Mouse (Mus musculus): Measurements from ENCODE around the gene Actn1. TPM values are rescaled to one million over a fixed set of nuclear protein-coding genes. Genes with fewer than 3 reads are reported as not detected.
A peak's percentile ranks its signal among the peaks of the same experiment; 100 is the strongest.
"Not testable (repeated sequence)": the region's sequence is repeated elsewhere in the genome, so short reads cannot be mapped to it uniquely, and the experiment has no call there.

Gene Actn1
- polyA plus RNA-seq (2015; fragmentation: Nextera tagmentation; extraction: Ambion mirVana) = 8.1 and 9.7 TPM in 2 replicates

- H3K27ac ChIP-seq (replicated peaks) = peak within 1 kb of the TSS; percentile 87
- WGBS = under 1% methylated on average over 55 of the region's 55 CpGs
- ATAC-seq (ENCODE audit: low FRiP score, low read depth) = peak; percentile 96
Observed at GRCm38 (mm10) chr12:80260056-80260743, at the start of gene Actn1. Gene Actn1, minus strand, starts transcription at chr12:80260371.

GRCm38 (mm10) chr12:80307556-80307955, 47.4 kb upstream of the Actn1 start:
- no peaks in the 10 kb centered on the region for H3K4me1 ChIP-seq (replicated peaks)
- H3K4me3 ChIP-seq = no peak overlapping the region
- no peak overlapping the region for H3K27ac ChIP-seq (replicated peaks)
- ATAC-seq (ENCODE audit: low FRiP score, low read depth) = no peak
- no peaks in the 10 kb centered on the region for H3K36me3 ChIP-seq
- no peak overlapping the region for H3K4me2 ChIP-seq
- H3K27me3 ChIP-seq = no peaks in the 10 kb centered on the region
- 84% methylated on average over 3 of the region's 3 CpGs for WGBS
- H3K9ac ChIP-seq = no peak overlapping the region
- H3K9me3 ChIP-seq = no peaks in the 10 kb centered on the region

More at GRCm38 (mm10) chr12:80260056-80260743, at the start of gene Actn1:
- H3K4me3 ChIP-seq = peak within 1 kb of the TSS; percentile 74
- no peaks in the 10 kb centered on the region for H3K9me3 ChIP-seq
- H3K27me3 ChIP-seq = no peaks in the 10 kb centered on the region
- H3K36me3 ChIP-seq = no peaks in the 10 kb centered on the region
- peak within 1 kb of the TSS; percentile 85 for H3K9ac ChIP-seq
- peaks cover 26% of the 10 kb centered on the region for H3K4me1 ChIP-seq (replicated peaks)
- peak within 1 kb of the TSS; percentile 71 for H3K4me2 ChIP-seq

GRCm38 (mm10) chr12:80304518-80304917, 44.3 kb upstream of the Actn1 start:
- Histone ChIP-seq H3K9me3 (no peaks in the 10 kb centered on the region), H3K27ac (replicated peaks) (no peak overlapping the region), H3K36me3 (no peaks in the 10 kb centered on the region), H3K4me1 (replicated peaks) (no peaks in the 10 kb centered on the region), H3K4me2 (no peak overlapping the region), H3K4me3 (no peak overlapping the region), H3K9ac (no peak overlapping the region), H3K27me3 (no peaks in the 10 kb centered on the region)
- WGBS = 91% methylated on average over 3 of the region's 3 CpGs
- ATAC-seq (ENCODE audit: low FRiP score, low read depth) = no peak

- no peak for ATAC-seq (ENCODE audit: low FRiP score, low read depth)
- Histone ChIP-seq H3K4me1 (replicated peaks) (no peaks in the 10 kb centered on the region), H3K9ac (no peak overlapping the region), H3K36me3 (no peaks in the 10 kb centered on the region), H3K9me3 (no peaks in the 10 kb centered on the region), H3K4me3 (no peak overlapping the region), H3K27me3 (no peaks in the 10 kb centered on the region), H3K27ac (replicated peaks) (no peak overlapping the region), H3K4me2 (no peak overlapping the region)
- WGBS = 76% methylated on average over 9 of the region's 9 CpGs
Observed at GRCm38 (mm10) chr12:80300833-80301456, 40.8 kb upstream of the Actn1 start.

DNA sequence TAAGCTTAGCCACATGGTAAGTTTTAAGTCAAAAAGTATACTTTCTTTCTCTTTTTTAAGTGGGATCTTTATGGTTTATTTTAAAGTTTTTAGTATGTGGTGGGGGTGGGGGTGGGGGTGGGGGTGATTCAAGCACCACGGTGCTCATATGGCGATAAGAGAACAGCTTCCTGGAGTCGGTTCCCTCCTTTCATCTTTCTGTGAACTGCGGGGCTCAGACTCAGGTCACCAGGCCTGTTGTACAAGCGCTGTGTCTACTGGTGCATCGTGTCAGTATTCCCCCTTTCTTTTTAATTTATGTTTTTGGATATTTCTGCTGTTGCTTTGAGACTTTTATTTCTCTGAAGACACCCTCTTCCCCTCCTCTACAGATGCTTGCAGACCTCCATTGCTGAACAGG, 38.5 kb upstream of the Actn1 start:
- H3K9me3 ChIP-seq = no peaks in the 10 kb centered on the region
- no peak overlapping the region for H3K9ac ChIP-seq
- no peaks in the 10 kb centered on the region for H3K27me3 ChIP-seq
- H3K36me3 ChIP-seq = no peaks in the 10 kb centered on the region
- no peak overlapping the region for H3K4me2 ChIP-seq
- H3K4me1 ChIP-seq (replicated peaks) = no peaks in the 10 kb centered on the region
- H3K4me3 ChIP-seq = no peak overlapping the region
- no peak for ATAC-seq (ENCODE audit: low FRiP score, low read depth)
- WGBS = 81% methylated on average over 6 of the region's 6 CpGs
- H3K27ac ChIP-seq (replicated peaks) = no peak overlapping the region

DNA sequence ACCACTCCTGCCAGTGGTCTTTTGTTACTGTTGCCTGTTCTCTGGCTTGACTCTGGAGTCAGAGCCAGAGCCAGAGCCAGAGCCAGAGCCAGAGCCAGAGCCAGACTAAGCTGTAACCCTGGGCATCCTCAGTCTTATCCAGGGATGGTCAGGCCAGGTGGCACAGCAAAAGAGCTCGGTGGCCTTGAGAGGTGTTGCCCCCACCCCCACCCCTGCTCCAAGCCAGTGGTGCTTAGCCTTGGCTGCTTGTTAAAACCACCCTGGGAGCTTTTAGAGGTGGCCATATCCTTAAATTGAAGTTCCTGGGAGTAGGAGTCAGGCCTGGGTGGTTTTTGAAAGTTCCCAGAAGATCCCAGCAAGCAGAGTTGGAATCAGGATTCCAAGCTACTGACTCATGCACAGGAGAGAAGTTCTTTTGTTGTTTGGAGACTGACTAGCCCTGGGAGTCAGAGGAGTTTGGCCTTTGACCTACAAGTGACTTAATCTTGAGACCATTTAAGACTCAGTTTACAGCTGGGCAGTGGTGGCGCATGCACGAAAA, 31.8 kb upstream of the Actn1 start:
- no peak overlapping the region for H3K9ac ChIP-seq
- no peaks in the 10 kb centered on the region for H3K9me3 ChIP-seq
- H3K4me2 ChIP-seq = no peak overlapping the region
- no peak for ATAC-seq (ENCODE audit: low FRiP score, low read depth)
- no peak overlapping the region for H3K4me3 ChIP-seq
- H3K36me3 ChIP-seq = no peaks in the 10 kb centered on the region
- H3K27me3 ChIP-seq = no peaks in the 10 kb centered on the region
- 0 out of 2 replicates have a peak, but pooled peaks cover 3% of the 10 kb centered on the region for H3K4me1 ChIP-seq (replicated peaks)
- 82% methylated on average over 3 of the region's 3 CpGs for WGBS
- no peak overlapping the region for H3K27ac ChIP-seq (replicated peaks)

GRCm38 (mm10) chr12:80290964-80291363, 30.8 kb upstream of the Actn1 start:
- Histone ChIP-seq H3K4me2 (no peak overlapping the region), H3K4me3 (no peak overlapping the region), H3K9ac (no peak overlapping the region), H3K9me3 (no peaks in the 10 kb centered on the region), H3K36me3 (no peaks in the 10 kb centered on the region), H3K27me3 (no peaks in the 10 kb centered on the region), H3K4me1 (replicated peaks) (0 out of 2 replicates have a peak, but pooled peaks cover 3% of the 10 kb centered on the region), H3K27ac (replicated peaks) (no peak overlapping the region)
- no peak; the same call in 1 of the 2 replicates for ATAC-seq (ENCODE audit: low FRiP score, low read depth)
- 86% methylated on average over 8 of the region's 8 CpGs for WGBS

DNA sequence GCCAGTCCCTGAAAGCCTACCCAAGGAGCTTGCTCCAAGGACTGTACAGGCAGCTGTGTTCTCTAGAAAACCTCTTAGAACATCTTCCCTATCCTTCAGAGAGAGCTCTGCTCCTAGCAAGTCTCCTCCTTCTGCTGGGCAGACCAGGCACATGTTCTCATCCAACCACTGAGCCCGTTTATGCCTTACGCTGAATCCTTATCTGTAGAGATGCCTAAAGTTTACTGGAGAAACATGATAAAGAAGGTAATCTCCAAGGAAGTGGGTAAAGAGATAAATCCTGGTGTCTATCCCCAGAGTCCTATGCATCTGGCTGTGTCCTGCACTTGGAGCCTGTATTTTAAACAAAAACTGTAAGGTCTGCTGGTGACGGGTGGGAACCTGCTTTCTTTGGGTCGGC, 30.3 kb upstream of the Actn1 start:
- no peaks in the 10 kb centered on the region for H3K36me3 ChIP-seq
- H3K4me3 ChIP-seq = no peak overlapping the region
- no peak overlapping the region for H3K27ac ChIP-seq (replicated peaks)
- ATAC-seq (ENCODE audit: low FRiP score, low read depth) = no peak
- no peak overlapping the region for H3K4me2 ChIP-seq
- 0 out of 2 replicates have a peak, but pooled peaks cover 3% of the 10 kb centered on the region for H3K4me1 ChIP-seq (replicated peaks)
- H3K9ac ChIP-seq = no peak overlapping the region
- H3K27me3 ChIP-seq = no peaks in the 10 kb centered on the region
- no peaks in the 10 kb centered on the region for H3K9me3 ChIP-seq
- 91% methylated on average over 4 of the region's 4 CpGs for WGBS

DNA sequence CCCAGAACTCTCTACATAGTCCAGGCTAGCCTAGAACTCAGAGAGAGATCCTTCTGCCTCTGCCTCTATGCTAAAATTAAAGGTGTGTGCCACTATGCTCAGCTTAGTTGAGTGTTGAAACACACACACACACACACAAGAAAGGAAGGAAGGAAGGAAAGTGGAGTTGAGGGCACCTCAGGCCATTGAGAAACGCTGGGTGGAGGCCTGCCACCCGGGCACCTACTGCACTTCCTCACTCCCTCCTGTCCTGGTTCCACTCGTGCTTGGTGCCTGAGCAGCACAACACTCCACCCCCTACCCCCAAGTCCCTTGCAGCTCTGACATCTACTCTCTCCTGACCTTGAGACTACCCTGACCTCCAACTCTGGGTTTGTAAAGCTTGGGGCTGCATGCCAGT, 29.6 kb upstream of the Actn1 start:
- no peak overlapping the region for H3K27ac ChIP-seq (replicated peaks)
- H3K9me3 ChIP-seq = no peaks in the 10 kb centered on the region
- no peak overlapping the region for H3K4me3 ChIP-seq
- H3K36me3 ChIP-seq = no peaks in the 10 kb centered on the region
- ATAC-seq (ENCODE audit: low FRiP score, low read depth) = no peak
- no peaks in the 10 kb centered on the region for H3K27me3 ChIP-seq
- 0 out of 2 replicates have a peak, but pooled peaks cover 3% of the 10 kb centered on the region for H3K4me1 ChIP-seq (replicated peaks)
- no peak overlapping the region for H3K9ac ChIP-seq
- no peak overlapping the region for H3K4me2 ChIP-seq
- WGBS = 86% methylated on average over 3 of the region's 3 CpGs

DNA sequence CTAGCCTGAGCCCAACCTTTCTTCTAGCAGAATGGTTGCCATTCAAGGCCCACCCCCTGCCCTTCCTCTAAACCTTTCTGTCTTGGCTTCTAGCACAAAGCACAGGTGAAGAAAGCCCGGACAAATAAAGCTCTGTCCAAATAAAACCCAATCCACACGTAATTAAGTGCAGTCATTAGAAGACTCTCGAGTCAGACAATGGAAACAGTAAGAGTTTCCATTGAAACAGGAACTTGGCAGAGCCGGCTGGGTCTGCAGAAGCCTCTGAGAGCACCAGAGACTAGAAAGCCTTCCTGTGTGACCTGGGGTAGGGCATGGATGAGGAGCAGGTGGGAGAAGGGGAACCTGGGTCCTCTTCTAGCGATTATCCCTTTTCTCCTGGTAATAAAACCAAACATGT, 25.7 kb upstream of the Actn1 start:
- no peaks in the 10 kb centered on the region for H3K27me3 ChIP-seq
- no peaks in the 10 kb centered on the region for H3K9me3 ChIP-seq
- ATAC-seq (ENCODE audit: low FRiP score, low read depth) = no peak
- H3K4me2 ChIP-seq = no peak overlapping the region
- H3K4me1 ChIP-seq (replicated peaks) = no peaks in the 10 kb centered on the region
- H3K4me3 ChIP-seq = no peak overlapping the region
- 70% methylated on average over 5 of the region's 5 CpGs for WGBS
- no peak overlapping the region for H3K9ac ChIP-seq
- no peak overlapping the region for H3K27ac ChIP-seq (replicated peaks)
- H3K36me3 ChIP-seq = no peaks in the 10 kb centered on the region

GRCm38 (mm10) chr12:80284251-80284650, 24.1 kb upstream of the Actn1 start:
- not testable (repeated sequence) for H3K9ac ChIP-seq; H3K4me2 ChIP-seq; H3K27ac ChIP-seq (replicated peaks); H3K36me3 ChIP-seq; H3K27me3 ChIP-seq; ATAC-seq (ENCODE audit: low FRiP score, low read depth); H3K4me1 ChIP-seq (replicated peaks); H3K4me3 ChIP-seq; H3K9me3 ChIP-seq
- WGBS = 85% methylated on average over 2 of the region's 2 CpGs

- Histone ChIP-seq H3K4me2 (no peak overlapping the region), H3K36me3 (no peaks in the 10 kb centered on the region), H3K9ac (no peak overlapping the region), H3K9me3 (no peaks in the 10 kb centered on the region), H3K27ac (replicated peaks) (no peak overlapping the region), H3K4me1 (replicated peaks) (no peaks in the 10 kb centered on the region), H3K27me3 (no peaks in the 10 kb centered on the region), H3K4me3 (no peak overlapping the region)
- WGBS = 92% methylated on average over 10 of the region's 10 CpGs
- ATAC-seq (ENCODE audit: low FRiP score, low read depth) = no peak
Observed at GRCm38 (mm10) chr12:80278866-80279265, 18.7 kb upstream of the Actn1 start.

All from hindbrain, embryonic 15.5 days (tissue).